Mouse (Mus musculus): ENCODE results near the gene Thbs4.
A peak's percentile ranks its signal among the peaks of the same experiment; 100 is the strongest.

Thbs4 gene

GRCm38 (mm10) chr13:92759096-92759495, 35.5 kb downstream of the Thbs4 start:
- DNase-seq, result no peak

GRCm38 (mm10) chr13:92757972-92758585, 36.5 kb downstream of the Thbs4 start:
- DNase-seq, result no peak

- no peak for DNase-seq
These were observed 39.6 kb downstream of the Thbs4 start for GRCm38 (mm10) chr13:92755036-92755435.

GRCm38 (mm10) chr13:92753676-92754075, 40.9 kb downstream of the Thbs4 start:
- DNase-seq, result no peak

DNA sequence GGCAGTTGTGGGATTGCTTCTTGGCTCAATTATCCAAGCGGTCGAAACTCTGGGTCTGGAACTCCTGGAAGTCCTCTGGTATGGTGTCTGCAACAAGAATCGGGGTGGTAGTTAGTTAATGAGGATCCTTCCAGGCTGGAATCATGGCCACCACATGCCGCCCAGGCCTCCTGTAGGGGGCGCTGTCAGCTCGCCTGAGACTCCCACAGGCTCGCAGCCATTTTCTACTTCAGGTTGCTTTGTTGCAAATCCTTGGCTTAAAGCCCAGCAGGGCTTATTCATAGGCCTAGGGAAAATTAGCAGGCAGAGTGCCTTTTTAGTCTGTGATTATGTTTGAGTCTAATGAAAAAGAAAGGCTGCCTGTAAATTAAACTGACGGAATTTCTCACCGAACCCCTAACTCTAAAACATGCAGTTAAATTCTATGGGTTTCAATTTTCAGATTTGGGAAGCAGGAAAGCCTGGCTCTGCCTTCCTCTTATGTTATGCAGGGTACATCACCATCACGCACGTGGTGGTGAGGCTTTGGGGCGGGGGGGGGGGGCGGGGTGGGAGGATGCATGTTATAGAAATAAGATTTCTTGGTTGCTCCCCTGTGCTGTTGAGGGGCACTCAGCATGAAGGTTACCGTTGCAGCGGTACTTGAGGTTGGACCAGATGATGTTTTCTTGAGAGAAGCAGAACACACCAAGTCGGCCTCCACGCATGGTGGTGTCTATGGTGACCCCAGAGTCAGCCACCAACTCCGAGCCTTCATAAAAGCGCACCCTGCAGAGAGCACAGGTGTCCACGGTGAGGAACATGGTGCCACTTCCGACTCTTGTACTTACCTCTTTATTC, 42.7 kb downstream of the Thbs4 start:
- DNase-seq, result peak; percentile 84 to 86

DNA sequence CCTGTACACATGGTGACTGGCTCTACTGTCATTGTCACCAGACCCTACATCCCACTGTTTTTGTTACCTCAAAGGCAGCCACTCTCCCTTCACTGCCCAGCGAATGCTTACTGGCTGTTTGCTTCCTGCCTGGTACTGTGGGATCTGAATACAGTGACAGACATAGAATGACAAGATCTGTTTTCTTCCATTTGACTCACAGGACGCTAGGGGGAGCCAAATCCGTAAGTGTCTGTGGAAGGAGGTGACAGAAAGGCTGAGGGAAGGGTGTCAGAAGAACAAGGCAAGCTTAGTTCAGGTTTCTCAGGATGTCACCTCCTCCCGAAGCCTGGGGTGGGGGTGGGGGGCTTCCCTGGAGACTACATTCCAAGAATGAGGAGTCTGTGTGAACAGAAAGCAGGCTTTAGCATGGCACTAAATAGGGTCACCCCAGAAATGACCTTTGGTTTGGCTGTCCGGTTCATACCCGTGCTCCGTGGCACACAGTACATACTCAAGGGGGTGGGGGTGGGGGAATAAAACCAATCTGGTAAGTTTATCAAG, 43.6 kb downstream of the Thbs4 start:
- peak; percentile 34 to 76 for DNase-seq

DNA sequence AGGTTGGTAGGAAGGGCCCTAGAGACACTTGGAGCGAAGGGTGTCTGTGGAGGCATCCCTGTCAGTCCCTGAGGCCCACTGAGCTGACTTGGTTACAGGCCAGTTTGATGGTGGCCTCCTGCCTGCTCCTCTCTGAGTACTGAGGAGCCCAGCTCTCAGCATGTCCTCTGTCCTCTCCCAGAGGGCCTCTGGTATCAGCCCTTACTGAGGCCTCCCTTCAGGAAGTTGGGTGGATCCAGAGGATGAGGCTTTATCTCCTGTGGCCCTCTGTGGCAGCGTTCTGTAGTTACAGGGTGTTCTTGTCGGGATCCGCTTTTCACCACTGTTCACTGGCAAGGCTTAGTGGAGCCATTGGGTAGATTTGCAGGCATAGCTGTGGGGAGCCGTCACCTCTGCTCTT, 51.3 kb downstream of the Thbs4 start:
- no peak for DNase-seq

- no peak for DNase-seq
These were observed 51.7 kb downstream of the Thbs4 start for GRCm38 (mm10) chr13:92742886-92743285.

DNA sequence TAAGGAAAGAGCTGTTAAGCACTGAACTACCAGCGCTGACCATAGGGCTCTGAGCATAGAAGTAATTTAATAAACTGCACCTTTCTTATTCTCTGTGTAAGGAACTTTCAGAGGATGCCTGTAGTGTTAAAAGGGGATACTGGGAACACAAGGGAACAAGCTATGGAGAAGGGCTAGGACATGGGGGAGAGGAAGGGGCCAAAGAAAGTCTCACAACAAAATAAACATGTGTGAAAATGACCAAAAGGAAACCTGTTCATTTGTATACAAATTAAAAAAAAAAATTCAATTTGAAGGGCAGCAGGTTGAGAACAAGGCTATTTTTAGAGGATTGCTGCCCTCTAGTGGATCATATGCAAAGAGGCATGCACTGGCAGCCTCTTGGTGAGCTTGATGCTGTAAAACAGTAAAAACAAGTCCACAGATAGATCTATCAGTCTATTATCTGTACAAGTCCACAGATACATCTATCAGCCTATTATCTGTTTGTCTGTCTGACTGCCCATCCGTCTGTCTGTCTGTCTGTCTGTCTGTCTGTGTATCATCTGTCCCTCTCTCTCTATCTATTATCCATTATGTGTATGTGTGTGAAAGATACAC, 53.8 kb downstream of the Thbs4 start:
- DNase-seq, result peak in 1 of 2 experiments; percentile 50

- DNase-seq, result no peak
These were observed 54.8 kb downstream of the Thbs4 start for GRCm38 (mm10) chr13:92739858-92740257.

DNA sequence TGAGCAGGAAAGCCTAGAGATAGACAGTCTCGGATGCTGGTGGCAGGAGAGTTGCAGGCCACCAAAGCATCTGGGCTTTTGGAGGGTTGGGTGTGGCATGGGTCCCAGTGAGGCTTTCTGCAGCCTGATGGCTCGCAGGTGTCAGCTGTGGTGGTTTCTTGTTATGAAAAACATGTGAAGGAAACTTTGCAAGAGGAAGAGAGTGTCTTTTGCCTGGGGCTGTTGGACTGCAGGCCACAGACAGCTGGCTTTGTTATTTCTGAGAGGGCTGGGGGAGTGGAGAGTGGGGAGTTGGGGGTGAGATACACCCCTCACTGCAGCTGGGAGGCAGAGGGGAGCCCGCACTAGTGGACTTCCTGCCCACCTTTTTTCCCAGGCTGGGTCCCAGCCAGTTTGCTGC, 55.8 kb downstream of the Thbs4 start:
- DNase-seq, result no peak

DNA sequence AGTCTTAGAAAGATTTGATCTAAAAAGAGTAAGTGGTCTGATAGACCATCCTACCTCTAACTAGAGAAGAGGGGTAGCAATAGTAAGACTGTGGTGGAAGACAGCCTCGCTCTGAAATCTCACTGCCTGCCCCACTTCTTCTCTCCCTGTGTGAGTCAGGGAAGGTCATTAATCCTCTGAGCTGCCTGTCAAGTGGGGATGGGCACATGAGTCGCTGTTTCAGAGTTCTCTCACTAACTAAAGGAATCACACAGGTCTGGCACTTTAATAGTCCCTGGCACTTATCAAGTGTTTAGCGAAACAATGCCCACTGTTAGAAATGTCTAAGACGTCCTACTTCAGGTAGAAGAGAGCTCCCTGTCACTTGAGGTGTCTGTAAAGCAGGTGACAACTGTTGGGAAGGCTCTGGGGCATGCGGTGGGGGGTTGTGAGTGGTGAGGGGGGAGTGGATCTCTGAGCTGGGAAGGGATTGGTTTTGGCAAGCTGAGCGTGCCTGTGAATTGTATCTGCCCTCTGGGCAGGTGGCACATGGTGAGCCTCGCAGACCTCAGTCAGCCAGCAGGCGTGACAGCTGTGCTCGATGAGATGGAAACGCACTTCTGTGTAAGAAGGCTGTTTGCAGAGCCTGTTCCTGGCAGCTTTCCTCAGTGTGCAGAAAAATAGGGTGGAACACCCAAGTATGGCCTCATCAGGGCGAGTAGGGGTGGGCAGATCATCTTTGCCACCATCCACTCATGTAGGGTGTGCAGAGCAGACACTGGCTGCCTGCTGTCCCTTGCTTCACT, 57.9 kb downstream of the Thbs4 start:
- no peak for DNase-seq

DNA sequence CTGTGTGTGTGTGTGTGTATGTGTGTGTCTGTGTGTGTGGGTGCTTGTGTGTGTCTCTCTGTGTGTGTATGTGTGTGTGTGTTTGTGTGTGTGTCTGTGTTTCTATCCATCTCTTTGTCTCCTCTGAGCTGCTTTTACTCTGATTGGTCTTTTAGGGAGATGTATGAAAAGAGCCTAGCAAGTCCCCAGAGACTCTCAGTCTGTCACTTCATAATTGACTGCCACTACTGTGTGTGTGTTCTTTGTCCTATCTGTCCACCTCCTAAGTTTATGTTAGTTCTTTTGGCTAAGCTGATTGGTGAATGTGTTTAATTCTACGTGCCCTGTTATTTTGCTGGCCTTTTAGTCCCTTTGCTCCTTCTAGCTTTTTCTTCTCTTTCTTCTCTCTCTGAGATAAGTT, 58.9 kb downstream of the Thbs4 start:
- DNase-seq, result no peak

GRCm38 (mm10) chr13:92733741-92734140, 60.9 kb downstream of the Thbs4 start:
- DNase-seq, result no peak

- peak; percentile 68 to 75 for DNase-seq
These were observed 61.4 kb downstream of the Thbs4 start for GRCm38 (mm10) chr13:92733252-92733651.

- DNase-seq, result no peak
These were observed 61.8 kb downstream of the Thbs4 start for GRCm38 (mm10) chr13:92732836-92733235.

DNA sequence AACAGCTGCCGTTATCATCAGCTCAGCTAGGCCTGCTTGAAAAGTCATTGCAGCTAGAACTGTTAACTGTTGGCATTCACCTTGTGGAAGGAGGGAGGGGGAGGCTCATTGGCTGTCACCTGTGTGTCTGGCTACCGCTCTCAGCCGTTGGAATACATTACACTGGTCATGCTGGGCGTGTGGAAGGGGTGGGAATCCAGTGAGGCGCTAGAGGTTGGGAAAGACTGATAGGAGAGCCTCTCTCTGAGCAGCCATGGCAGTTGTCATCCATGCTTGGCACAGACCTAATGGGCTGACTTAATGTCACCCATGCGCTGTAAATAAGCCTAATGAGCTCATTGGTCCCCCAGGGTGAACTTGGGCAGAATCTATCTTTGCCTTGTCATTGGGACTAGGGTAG, 62.8 kb downstream of the Thbs4 start:
- no peak for DNase-seq

DNA sequence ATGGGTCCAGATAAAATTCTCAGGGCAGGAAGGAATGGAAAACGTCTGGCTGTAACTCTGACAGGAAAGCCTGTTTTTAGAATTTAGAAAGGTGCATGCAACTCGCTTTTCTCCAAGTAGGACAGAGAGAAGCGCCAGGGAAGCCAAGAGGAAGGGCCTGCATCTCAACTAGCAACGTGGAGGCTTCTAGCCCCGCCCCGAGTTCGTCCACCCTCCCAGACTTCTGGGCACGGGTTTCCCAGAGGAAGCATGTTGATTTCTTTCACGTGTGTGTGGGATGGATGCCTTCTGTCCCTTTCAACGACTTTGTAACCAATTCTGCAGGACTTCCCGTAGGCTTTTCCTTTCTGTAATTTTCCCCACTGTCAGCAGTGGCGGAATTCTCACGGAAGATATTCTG, 64.8 kb downstream of the Thbs4 start:
- peak; percentile 23 to 59 for DNase-seq

DNA sequence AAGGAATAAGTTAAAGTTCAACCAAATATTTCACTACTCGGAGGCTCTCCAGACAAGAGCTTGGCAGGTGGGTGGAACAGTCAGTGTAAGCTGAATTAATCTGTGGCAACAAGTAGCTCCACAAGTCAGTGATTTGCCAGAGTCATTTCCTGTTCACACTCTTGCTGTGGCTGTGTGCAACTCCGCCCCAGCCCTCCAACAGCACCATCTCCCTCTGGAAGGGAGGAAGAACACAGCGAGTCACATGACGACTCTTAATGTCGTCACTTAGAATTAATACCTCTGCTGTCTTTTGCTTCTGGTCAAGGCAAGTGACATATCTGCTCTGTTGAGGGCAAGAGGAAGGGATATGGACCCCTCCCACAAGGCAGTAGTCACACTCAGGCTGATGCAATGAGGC, 72.2 kb downstream of the Thbs4 start:
- no peak for DNase-seq

GRCm38 (mm10) chr13:92721006-92721405, 73.6 kb downstream of the Thbs4 start:
- no peak for DNase-seq

DNA sequence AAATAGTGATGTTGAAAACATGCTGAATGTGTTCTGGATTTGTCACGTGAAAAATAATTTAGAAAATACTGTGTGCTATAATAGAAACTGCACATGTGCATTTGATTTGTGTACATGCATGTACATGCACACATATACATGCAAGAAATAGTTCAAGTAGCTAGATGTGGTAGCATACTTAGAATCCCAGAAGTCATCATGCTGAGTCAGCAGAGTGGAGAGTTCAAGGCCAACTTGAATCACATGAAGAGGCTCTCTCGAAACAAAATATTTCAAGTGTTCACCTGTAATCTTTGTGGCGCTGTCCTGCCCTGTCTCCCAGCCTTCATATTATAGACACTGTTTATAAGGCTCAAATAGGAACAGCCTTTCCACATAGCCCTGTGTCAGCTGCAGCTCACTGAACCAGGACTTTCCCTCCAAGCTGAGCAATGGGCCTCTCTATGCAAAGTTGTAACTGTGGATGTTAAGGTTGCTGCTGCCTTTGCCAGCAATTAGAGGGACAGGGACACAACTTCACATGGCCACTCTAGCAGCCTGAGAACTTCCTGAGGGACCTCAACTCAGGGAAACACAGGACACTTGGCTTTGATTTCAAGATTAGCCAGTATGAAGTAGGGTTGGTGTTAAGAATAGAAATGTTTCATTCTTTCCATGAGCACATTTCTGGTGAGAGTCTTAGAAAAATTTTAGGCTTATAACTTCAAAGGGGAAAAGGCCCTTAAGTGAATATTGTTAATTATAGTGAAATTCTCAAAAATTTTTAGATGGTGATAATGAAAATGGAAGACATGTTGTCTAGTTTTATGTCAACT, 76.6 kb downstream of the Thbs4 start:
- DNase-seq, result no peak

DNA sequence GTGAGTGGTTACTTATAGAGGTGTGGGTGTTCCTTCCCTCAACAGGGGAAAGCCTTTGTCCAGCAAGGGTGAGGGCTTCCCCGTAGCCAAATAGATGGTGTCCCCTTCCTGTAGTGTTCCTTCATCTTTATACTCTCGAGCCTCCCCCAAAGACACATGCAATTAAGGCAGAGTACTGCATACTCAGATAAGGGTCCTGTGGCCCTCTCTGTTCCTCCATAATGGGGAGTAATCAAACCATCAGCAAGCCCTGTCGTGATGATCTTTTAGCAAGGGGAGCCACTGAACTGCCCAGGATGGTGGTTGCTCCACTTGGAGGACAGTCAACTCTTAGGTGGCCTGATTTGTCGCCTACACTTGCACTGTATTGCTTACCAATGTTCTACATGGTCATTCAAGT, 82.0 kb downstream of the Thbs4 start:
- DNase-seq, result no peak

Measured in lung, postnatal 4 days (tissue).